Mouse (Mus musculus): ENCODE data around the gene Luzp1. TPM values are rescaled to one million over a fixed set of nuclear protein-coding genes. Genes with fewer than 3 reads are reported as not detected.
A peak's percentile ranks its signal among the peaks of the same experiment; 100 is the strongest.

The Luzp1 gene
- polyA plus RNA-seq, 1 experiment from 2014 or later: 140 TPM

- ATAC-seq (ENCODE audit: insufficient read depth): peak; percentile 75
- 1% methylated on average over 62 of the region's 64 CpGs for WGBS
Measured at GRCm38 (mm10) chr4:136462086-136462838, 7.3 kb upstream of the Luzp1 start, which contains the start of gene 6030445D17Rik. Gene 6030445D17Rik, plus strand, starts transcription at chr4:136462250.

DNA sequence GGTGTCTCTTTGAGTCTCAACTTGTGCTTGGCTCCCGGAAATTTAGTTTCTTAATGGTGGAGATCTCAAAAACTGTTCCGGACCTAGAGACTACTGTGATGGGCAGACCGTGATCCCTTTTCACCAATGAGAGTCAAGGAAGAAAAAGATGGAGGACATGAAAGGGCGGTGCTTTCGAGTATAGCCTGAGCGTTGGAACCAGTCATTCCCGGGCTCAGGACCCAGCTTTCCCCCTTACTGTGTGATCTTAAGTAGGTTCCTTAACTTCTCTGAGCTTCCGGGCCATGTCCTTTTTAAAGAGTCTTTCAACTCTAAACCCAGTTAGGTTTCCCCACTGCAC lies 6.8 kb upstream of the Luzp1 start:
- peak overlapping the region; percentile 64 for H3K4me3 ChIP-seq (ENCODE audit: low read depth, low read length)
- H3K9ac ChIP-seq: peak overlapping the region; percentile 68
- DNase-seq (peak; percentile 73), ATAC-seq (ENCODE audit: insufficient read depth) (peak; percentile 63)
- peak overlapping the region; percentile 99 for H3K4me2 ChIP-seq
- peak overlapping the region; percentile 80 for H3K27ac ChIP-seq (ENCODE audit: low read depth)
- peaks cover 18% of the 10 kb centered on the region for H3K27me3 ChIP-seq (ENCODE audit: insufficient read depth, low read length)
- TF ChIP-seq CTCF (IDR thresholded peaks at IDR 0.05; ENCODE audit: low read depth): no peak
- under 1% methylated on average over 8 of the region's 8 CpGs for WGBS
- H3K9me3 ChIP-seq (ENCODE audit: low read depth, low read length): no peaks in the 10 kb centered on the region
- 0 out of 2 replicates have a peak, but pooled peaks cover 7% of the 10 kb centered on the region for H3K4me1 ChIP-seq (ENCODE audit: insufficient read depth)
- no peaks in the 10 kb centered on the region for H3K36me3 ChIP-seq (ENCODE audit: insufficient read depth)

More at GRCm38 (mm10) chr4:136462086-136462838, 7.3 kb upstream of the Luzp1 start, which contains the start of gene 6030445D17Rik:
- peak within 1 kb of the TSS; percentile 99 for H3K4me2 ChIP-seq
- no peaks in the 10 kb centered on the region for H3K9me3 ChIP-seq (ENCODE audit: low read depth, low read length)
- H3K27me3 ChIP-seq (ENCODE audit: insufficient read depth, low read length): peaks cover 18% of the 10 kb centered on the region
- H3K4me1 ChIP-seq (ENCODE audit: insufficient read depth): 0 out of 2 replicates have a peak, but pooled peaks cover 7% of the 10 kb centered on the region
- H3K36me3 ChIP-seq (ENCODE audit: insufficient read depth): no peaks in the 10 kb centered on the region
- H3K4me3 ChIP-seq (ENCODE audit: low read depth, low read length): peak within 1 kb of the TSS; percentile 64
- H3K27ac ChIP-seq (ENCODE audit: low read depth): peak within 1 kb of the TSS; percentile 80
- H3K9ac ChIP-seq: peak within 1 kb of the TSS; percentile 68
- peak; percentile 83 for DNase-seq
- TF ChIP-seq CTCF (IDR thresholded peaks at IDR 0.05; ENCODE audit: low read depth): 0 out of 2 replicates have a peak, but pooled peaks have one; percentile 11

DNA sequence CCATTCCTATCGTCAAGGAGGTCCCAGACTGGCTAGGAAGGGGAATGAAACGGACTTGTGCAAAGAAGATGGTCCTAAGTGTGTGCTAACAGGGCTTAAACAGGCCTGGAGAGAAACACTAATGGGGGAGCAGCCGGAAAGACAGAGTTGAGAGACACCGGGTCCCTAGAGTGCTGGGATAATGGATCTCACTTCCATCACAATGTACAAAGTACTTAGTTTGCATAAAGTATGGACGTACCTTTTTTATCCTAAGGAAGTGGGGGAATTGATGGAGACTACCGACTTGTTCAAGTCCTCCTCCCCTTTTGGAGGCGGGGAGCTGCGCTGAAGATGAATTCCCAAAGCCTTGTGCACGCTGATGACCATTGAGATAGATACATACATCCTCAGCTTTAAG lies 6.1 kb upstream of the Luzp1 start:
- Histone ChIP-seq H3K9me3 (ENCODE audit: low read depth, low read length) (no peaks in the 10 kb centered on the region), H3K27me3 (ENCODE audit: insufficient read depth, low read length) (peaks cover 18% of the 10 kb centered on the region), H3K4me3 (ENCODE audit: low read depth, low read length) (peak overlapping the region; percentile 64), H3K4me1 (ENCODE audit: insufficient read depth) (0 out of 2 replicates have a peak, but pooled peaks cover 7% of the 10 kb centered on the region), H3K4me2 (peak overlapping the region; percentile 99), H3K27ac (ENCODE audit: low read depth) (no peak overlapping the region), H3K9ac (no peak overlapping the region), H3K36me3 (ENCODE audit: insufficient read depth) (no peaks in the 10 kb centered on the region)
- 20% methylated on average over 9 of the region's 9 CpGs for WGBS
- no peak for TF ChIP-seq CTCF (IDR thresholded peaks at IDR 0.05; ENCODE audit: low read depth)
- DNase-seq: no peak
- no peak for ATAC-seq (ENCODE audit: insufficient read depth)

DNA sequence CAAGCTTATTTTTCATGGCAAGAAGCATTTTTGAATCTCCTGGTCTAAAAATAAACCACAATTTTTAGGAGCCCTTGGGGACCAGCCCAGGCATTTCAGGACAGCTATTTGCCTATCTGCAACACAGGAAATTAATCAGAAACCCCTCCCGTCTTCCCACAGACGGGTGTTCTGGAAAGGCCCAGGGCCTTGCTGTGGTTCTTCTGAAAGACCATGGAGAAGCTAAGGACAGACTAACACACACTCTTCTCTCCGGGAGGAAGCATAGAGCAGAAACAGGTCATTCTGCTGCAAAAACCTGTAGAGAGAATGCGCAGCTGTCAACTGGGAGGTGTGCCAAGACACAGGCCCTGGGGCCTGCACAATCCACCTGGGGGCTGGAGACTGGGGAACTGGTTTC lies 3.3 kb upstream of the Luzp1 start:
- TF ChIP-seq CTCF (IDR thresholded peaks at IDR 0.05; ENCODE audit: low read depth): no peak
- no peaks in the 10 kb centered on the region for H3K9me3 ChIP-seq (ENCODE audit: low read depth, low read length)
- no peak for ATAC-seq (ENCODE audit: insufficient read depth)
- WGBS: 39% methylated on average over 4 of the region's 4 CpGs
- no peak overlapping the region for H3K4me2 ChIP-seq
- peaks cover 18% of the 10 kb centered on the region for H3K27me3 ChIP-seq (ENCODE audit: insufficient read depth, low read length)
- no peak overlapping the region for H3K27ac ChIP-seq (ENCODE audit: low read depth)
- no peak overlapping the region for H3K9ac ChIP-seq
- 0 out of 2 replicates have a peak, but pooled peaks cover 7% of the 10 kb centered on the region for H3K4me1 ChIP-seq (ENCODE audit: insufficient read depth)
- no peaks in the 10 kb centered on the region for H3K36me3 ChIP-seq (ENCODE audit: insufficient read depth)
- peak; percentile 47 for DNase-seq
- no peak overlapping the region for H3K4me3 ChIP-seq (ENCODE audit: low read depth, low read length)

DNA sequence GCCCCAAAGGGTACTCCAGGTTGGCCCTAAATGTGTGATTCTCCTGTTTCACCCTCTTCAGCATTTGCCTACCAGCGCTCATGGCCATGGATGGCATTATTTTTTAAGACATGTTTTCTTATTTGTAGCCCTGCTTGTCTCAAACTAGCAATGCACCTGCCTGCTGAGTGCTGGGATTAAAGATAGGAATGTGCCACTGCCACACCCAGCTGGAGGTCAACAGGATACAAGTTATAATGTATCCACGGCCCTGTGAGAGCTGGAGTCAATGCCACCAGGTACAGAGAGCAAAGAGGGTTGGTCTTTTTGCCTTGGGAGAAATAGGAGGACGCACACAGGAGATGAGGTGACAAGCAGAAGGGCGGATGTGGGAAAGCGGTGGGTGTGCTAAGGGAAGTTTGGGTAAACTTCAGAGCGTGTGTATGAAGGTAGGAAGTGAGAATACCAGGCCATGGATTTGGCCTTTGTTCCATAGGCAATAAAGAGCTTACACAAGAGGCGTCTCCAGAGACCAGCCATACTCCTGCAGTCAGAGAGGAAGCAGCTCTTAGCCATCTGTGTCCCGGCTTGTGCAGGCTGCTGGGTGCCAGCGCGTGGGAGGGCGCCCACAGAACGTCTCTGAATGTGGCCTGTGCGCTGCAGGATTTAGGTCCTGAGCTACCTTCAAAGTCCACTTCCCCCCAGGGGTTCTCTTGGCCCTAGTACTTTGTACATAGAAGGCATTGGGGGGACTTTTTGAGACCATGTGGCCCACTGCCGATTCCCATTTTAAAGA lies 821 bp upstream of the Luzp1 start:
- Histone ChIP-seq H3K9me3 (ENCODE audit: low read depth, low read length) (no peaks in the 10 kb centered on the region), H3K27me3 (ENCODE audit: insufficient read depth, low read length) (peaks cover 4% of the 10 kb centered on the region), H3K4me3 (ENCODE audit: low read depth, low read length) (peak overlapping the region; percentile 89), H3K4me1 (ENCODE audit: insufficient read depth) (peaks cover 11% of the 10 kb centered on the region; the same call in 1 of the 2 replicates), H3K9ac (no peak overlapping the region), H3K4me2 (peak overlapping the region; percentile 66), H3K27ac (ENCODE audit: low read depth) (no peak overlapping the region), H3K36me3 (ENCODE audit: insufficient read depth) (no peaks in the 10 kb centered on the region)
- no peak for TF ChIP-seq CTCF (IDR thresholded peaks at IDR 0.05; ENCODE audit: low read depth)
- DNase-seq (no peak), ATAC-seq (ENCODE audit: insufficient read depth) (0 out of 2 replicates have a peak, but pooled peaks have one; percentile 10)
- 76% methylated on average over 14 of the region's 14 CpGs for WGBS

DNA sequence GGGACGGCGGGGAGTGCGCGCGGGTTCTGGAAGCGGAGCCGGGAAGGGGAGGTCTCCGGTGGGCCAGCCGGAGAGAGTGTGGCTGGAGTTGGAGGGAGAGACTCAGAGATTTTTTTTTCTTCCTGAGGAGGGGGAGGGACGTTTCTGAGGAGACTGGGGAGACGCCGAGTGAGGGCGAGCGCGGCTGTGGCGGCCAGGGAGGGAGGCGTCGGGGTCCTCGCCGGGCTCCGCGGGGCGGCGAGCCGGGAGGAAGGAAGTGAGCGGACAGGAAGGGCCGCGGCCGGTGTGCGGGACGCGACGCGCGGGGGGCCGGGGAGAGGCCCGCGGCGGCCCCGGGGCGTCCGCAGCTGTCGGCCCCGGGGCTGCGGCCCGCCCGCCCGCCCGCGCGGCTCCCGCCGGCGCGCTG lies 383 bp downstream of the Luzp1 start:
- DNase-seq: peak; percentile 88
- Histone ChIP-seq H3K4me3 (ENCODE audit: low read depth, low read length) (peak overlapping the region; percentile 89), H3K4me1 (ENCODE audit: insufficient read depth) (peaks cover 11% of the 10 kb centered on the region; the same call in 1 of the 2 replicates), H3K27me3 (ENCODE audit: insufficient read depth, low read length) (no peaks in the 10 kb centered on the region; the same call in 1 of the 2 replicates), H3K27ac (ENCODE audit: low read depth) (peak overlapping the region; percentile 96), H3K9ac (peak overlapping the region; percentile 90), H3K36me3 (ENCODE audit: insufficient read depth) (no peaks in the 10 kb centered on the region), H3K4me2 (peak overlapping the region; percentile 66), H3K9me3 (ENCODE audit: low read depth, low read length) (no peaks in the 10 kb centered on the region)
- ATAC-seq (ENCODE audit: insufficient read depth): peak; percentile 91
- under 1% methylated on average over 50 of the region's 55 CpGs for WGBS
- TF ChIP-seq CTCF (IDR thresholded peaks at IDR 0.05; ENCODE audit: low read depth): no peak

All from lung, embryonic 14.5 days (tissue).